Mouse (Mus musculus): ENCODE data around the gene Gm1527.
"Not testable (repeated sequence)": the region's sequence is repeated elsewhere in the genome, so short reads cannot be mapped to it uniquely, and the experiment has no call there.

- TF ChIP-seq CTCF, EP300 (IDR thresholded peaks at IDR 0.05; ENCODE audit: low read depth): not testable (repeated sequence)
These were observed 40.2 kb upstream of the Gm1527 start for GRCm38 (mm10) chr3:28852174-28852573.
